Mouse (Mus musculus) E14TG2a.4 (cell line): Measurements from ENCODE around the gene Shank2.

ENCODE experiments used
- CTCF ChIP-seq: conservative IDR thresholded peaks from 2 replicates; pipeline ENCODE4 v1.5.1; 2014; ENCODE audit warnings: low read length
- NANOG ChIP-seq: IDR thresholded peaks from 2 replicates; pipeline ENCODE4 v1.6.1; 2014; ENCODE audit warnings: borderline replicate concordance, low read length, mixed read lengths
- POU5F1 ChIP-seq: IDR thresholded peaks from 2 replicates; pipeline ENCODE4 v1.6.1; 2014; ENCODE audit warnings: low read length, borderline replicate concordance

DNA sequence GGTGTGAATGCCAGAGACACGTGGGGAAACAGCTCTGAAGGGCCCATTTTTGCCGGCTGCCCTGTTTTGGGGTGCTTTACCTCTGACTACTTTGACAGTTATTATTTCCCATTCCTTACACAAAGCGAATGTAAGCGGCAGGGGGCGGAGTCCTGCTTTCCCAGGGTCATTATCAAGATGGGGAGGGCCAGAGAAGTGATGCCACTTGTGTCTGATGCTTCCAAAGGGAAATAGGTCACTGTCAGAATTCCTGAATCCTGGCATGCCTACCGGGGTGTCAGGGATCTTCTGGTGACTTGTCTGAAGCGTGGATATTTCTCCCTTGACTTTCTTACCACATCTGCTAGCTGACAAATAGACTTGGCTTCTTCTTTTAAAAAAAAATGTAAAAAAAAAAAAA lies 173.3 kb downstream of the Shank2 start:
- TF ChIP-seq CTCF (no peak), NANOG (no peak), POU5F1 (no peak)
